Mouse (Mus musculus) embryonic facial prominence, embryonic 10.5 days (tissue): ENCODE measurements around the gene Lix1. TPM values are rescaled to one million over a fixed set of nuclear protein-coding genes. Genes with fewer than 3 reads are reported as not detected.

ENCODE experiments used
- polyA plus RNA-seq: library from polyadenylated mRNA; unstranded; fragments of >200 nt; fragmentation: Nextera tagmentation; extraction: Ambion mirVana; gene quantifications from 2 replicates; pipeline ENCODE4 v1.2.1, GENCODE M21; 2016

The Lix1 gene
- polyA plus RNA-seq, 1 experiment from 2014 or later, result 83.9 TPM

Other genes with a start within 250 kb of the Lix1 start
- gene Riok2, start 28.4 kb upstream of the Lix1 start, polyA plus RNA-seq, result 36.0 and 37.3 TPM in 2 replicates
- 6.3 and 7.7 TPM in 2 replicates for gene Lnpep, start 222.4 kb downstream of the Lix1 start, polyA plus RNA-seq